Mouse (Mus musculus): Measurements from ENCODE around the gene Lrrc7. TPM values are rescaled to one million over a fixed set of nuclear protein-coding genes. Genes with fewer than 3 reads are reported as not detected.

Lrrc7 gene
- polyA plus RNA-seq, 1 experiment = not detected

DNA sequence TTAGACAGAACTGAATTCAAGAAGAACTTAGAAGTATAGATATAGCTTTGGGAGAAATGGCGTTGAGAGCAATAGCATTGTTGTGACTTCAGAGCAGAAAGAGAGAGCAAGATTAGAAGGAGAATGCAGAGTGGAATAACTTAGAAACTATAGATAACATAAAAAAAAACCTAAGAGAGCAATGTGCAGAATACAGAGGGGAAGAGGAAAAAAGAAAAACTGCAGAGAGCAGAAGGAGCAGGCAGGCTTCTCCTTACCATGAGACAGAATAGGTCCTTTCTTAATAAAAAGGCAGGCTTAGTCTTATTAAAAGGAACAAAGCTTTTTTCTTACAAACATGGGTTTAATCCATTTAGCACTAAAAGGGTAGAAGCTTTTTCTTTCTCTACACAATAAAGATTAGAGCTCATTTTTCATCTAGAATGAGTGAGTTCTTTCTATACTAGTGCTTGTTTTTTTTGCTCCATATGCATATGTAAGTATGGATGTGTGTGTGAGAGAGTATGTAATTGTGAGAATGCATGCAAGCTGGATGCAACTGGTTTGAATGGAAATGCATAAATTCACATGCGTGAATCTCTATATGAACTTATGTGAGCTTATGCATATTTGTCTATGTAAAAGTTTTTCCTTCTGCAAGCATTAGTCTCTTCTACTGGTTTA, 174.5 kb downstream of the Lrrc7 start:
- Histone ChIP-seq H3K4me1 (ENCODE audit: control insufficient read depth, insufficient read depth, low read length) (peaks cover 2% of the 10 kb centered on the region; the same call in 1 of the 2 replicates), H3K27ac (ENCODE audit: insufficient read depth, low read depth, low read length) (no peak overlapping the region), H3K4me3 (ENCODE audit: insufficient read depth, low read depth, low read length) (no peak overlapping the region)
- WGBS = 60% methylated on average over 2 of the region's 2 CpGs
- TF ChIP-seq POLR2A (IDR thresholded peaks at IDR 0.05; ENCODE audit: insufficient read depth, low read depth, low read length) (no peak), CTCF (IDR thresholded peaks at IDR 0.05; ENCODE audit: insufficient read depth, low read depth, low read length) (no peak)

DNA sequence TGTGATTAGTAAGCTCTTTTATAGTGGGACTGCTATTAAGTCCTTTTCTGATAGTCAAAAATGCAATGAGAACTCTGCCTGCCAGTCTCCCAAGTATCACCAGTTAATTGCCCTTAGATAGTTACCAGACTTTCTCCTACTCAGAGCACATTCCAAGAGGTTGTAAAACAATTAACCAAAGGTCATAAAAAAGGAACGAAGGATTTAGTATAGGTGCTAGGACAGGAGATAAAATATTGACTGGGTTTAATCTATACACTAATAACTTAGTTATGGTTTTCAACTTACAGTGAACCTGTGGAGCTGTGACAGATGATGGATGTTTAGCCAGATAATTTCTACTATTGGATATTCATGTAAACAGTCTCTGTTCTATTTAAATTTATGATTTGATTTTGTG, 175.2 kb downstream of the Lrrc7 start:
- H3K27ac ChIP-seq (ENCODE audit: insufficient read depth, low read depth, low read length) = no peak overlapping the region
- peaks cover 2% of the 10 kb centered on the region; the same call in 1 of the 2 replicates for H3K4me1 ChIP-seq (ENCODE audit: control insufficient read depth, insufficient read depth, low read length)
- 60% methylated on average over 1 of the region's 1 CpGs for WGBS
- TF ChIP-seq POLR2A (IDR thresholded peaks at IDR 0.05; ENCODE audit: insufficient read depth, low read depth, low read length) = no peak
- no peak for TF ChIP-seq CTCF (IDR thresholded peaks at IDR 0.05; ENCODE audit: insufficient read depth, low read depth, low read length)
- H3K4me3 ChIP-seq (ENCODE audit: insufficient read depth, low read depth, low read length) = no peak overlapping the region

DNA sequence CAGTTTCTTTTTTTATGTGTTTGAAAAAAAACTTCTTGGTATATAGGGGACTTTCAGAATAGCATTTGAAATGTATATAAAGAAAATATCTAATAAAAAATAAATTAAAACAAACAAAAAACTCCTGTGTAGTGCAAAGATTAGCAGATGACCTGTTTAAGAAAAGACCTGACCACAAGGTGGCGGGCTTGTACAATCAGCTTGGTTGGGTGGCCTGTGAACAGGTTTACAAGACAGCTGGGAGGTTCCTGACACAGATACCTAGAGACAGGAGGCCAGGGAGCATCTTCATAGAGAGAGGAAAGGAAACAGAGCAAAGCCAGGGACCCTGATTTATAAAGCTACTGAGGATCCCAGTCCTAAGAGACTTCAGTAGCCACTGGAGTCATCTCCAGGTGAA, 186.1 kb downstream of the Lrrc7 start:
- Histone ChIP-seq H3K4me3 (ENCODE audit: insufficient read depth, low read depth, low read length) (no peak overlapping the region), H3K4me1 (ENCODE audit: control insufficient read depth, insufficient read depth, low read length) (no peaks in the 10 kb centered on the region), H3K27ac (ENCODE audit: insufficient read depth, low read depth, low read length) (no peak overlapping the region)
- TF ChIP-seq CTCF (IDR thresholded peaks at IDR 0.05; ENCODE audit: insufficient read depth, low read depth, low read length) (no peak), POLR2A (IDR thresholded peaks at IDR 0.05; ENCODE audit: insufficient read depth, low read depth, low read length) (no peak)
- WGBS = 18% methylated on average over 1 of the region's 1 CpGs

DNA sequence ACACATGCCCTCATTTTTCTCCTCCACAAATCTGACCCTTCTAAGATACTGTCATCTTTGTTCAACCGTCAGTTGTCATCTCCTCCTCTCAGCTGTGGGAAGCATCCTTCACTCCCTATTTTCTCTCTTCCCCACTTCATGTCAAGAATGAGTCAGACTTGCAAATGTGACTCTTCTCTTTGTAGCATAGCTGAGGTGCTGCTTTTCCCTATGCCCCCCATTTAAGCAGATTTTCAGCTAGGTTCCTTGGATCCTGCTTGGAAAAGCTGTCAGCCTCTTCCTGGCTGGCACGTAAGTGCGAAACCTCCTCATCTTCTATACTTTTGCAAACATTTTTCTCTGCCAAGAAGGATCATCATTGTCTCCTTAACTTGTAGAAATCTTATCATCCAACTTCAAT, 192.9 kb downstream of the Lrrc7 start:
- TF ChIP-seq POLR2A (IDR thresholded peaks at IDR 0.05; ENCODE audit: insufficient read depth, low read depth, low read length) (no peak), CTCF (IDR thresholded peaks at IDR 0.05; ENCODE audit: insufficient read depth, low read depth, low read length) (no peak)
- H3K27ac ChIP-seq (ENCODE audit: insufficient read depth, low read depth, low read length) = no peak overlapping the region
- no peak overlapping the region for H3K4me3 ChIP-seq (ENCODE audit: insufficient read depth, low read depth, low read length)
- WGBS = 60% methylated on average over 3 of the region's 3 CpGs
- H3K4me1 ChIP-seq (ENCODE audit: control insufficient read depth, insufficient read depth, low read length) = no peaks in the 10 kb centered on the region

DNA sequence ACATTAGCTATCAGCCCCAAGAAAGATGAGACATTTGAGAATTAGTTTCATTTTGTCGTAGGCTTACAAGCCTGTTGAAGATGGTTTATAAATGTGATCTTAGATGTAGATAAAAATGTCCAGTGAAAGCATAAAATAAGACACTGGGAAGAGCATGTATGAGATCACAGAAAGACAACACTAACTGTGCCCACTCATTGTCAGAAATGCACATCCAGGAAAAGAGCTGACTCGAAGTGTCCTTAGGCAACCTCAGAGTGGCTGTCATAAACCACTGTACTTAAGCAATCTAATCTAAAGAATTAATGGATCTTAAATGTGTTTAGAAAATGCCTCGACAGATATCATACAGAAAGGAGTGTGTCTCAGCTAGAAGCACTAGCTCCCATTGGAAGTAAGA, 196.2 kb downstream of the Lrrc7 start:
- no peak overlapping the region for H3K27ac ChIP-seq (ENCODE audit: insufficient read depth, low read depth, low read length)
- no peak overlapping the region for H3K4me3 ChIP-seq (ENCODE audit: insufficient read depth, low read depth, low read length)
- WGBS = 69% methylated on average over 3 of the region's 3 CpGs
- TF ChIP-seq POLR2A (IDR thresholded peaks at IDR 0.05; ENCODE audit: insufficient read depth, low read depth, low read length) (no peak), CTCF (IDR thresholded peaks at IDR 0.05; ENCODE audit: insufficient read depth, low read depth, low read length) (no peak)
- H3K4me1 ChIP-seq (ENCODE audit: control insufficient read depth, insufficient read depth, low read length) = no peaks in the 10 kb centered on the region

DNA sequence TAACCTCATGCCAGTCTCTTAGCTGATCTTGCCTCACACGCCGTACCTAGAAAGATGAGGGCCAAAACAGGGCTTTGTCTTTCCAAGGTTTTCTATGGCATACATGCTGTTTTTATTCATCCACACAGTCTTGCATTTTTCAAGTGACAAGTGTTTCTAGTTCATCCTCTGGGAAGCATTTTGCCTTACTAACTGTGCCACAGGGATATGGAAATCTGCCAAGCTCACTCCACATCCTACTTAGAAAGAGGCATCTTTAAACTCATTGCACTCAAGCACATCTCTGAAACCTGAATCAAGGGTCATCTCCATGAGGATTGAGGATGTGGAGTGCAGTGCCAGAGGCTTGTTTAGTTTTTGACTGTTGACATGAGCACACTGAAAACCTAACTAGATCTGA, 199.9 kb downstream of the Lrrc7 start:
- Histone ChIP-seq H3K27ac (ENCODE audit: insufficient read depth, low read depth, low read length) (no peak overlapping the region), H3K4me1 (ENCODE audit: control insufficient read depth, insufficient read depth, low read length) (no peaks in the 10 kb centered on the region), H3K4me3 (ENCODE audit: insufficient read depth, low read depth, low read length) (no peak overlapping the region)
- 92% methylated on average over 2 of the region's 2 CpGs for WGBS
- TF ChIP-seq CTCF (IDR thresholded peaks at IDR 0.05; ENCODE audit: insufficient read depth, low read depth, low read length) (no peak), POLR2A (IDR thresholded peaks at IDR 0.05; ENCODE audit: insufficient read depth, low read depth, low read length) (no peak)

DNA sequence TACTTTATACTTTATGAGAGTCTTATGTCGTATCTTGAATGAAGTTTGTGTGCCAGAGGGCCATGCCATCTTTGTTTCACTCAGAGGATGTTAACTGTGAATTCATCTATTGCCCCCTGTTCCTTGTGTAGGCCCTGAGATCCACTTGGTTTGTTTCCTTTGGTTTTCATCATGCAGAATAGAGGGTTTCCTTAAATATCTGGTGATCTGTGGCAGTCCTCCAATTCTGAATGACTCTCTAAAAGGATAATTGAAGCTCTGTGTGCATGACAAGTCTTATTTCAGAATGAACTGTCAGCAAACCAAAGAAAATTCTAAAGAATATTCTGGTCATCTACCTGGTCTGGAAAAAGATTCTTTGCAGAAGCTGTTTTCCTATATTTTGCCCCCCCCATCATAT, 205.3 kb downstream of the Lrrc7 start:
- no peak overlapping the region for H3K27ac ChIP-seq (ENCODE audit: insufficient read depth, low read depth, low read length)
- 54% methylated on average over 1 of the region's 1 CpGs for WGBS
- no peak overlapping the region for H3K4me3 ChIP-seq (ENCODE audit: insufficient read depth, low read depth, low read length)
- no peaks in the 10 kb centered on the region for H3K4me1 ChIP-seq (ENCODE audit: control insufficient read depth, insufficient read depth, low read length)
- TF ChIP-seq CTCF (IDR thresholded peaks at IDR 0.05; ENCODE audit: insufficient read depth, low read depth, low read length) = no peak
- no peak for TF ChIP-seq POLR2A (IDR thresholded peaks at IDR 0.05; ENCODE audit: insufficient read depth, low read depth, low read length)

DNA sequence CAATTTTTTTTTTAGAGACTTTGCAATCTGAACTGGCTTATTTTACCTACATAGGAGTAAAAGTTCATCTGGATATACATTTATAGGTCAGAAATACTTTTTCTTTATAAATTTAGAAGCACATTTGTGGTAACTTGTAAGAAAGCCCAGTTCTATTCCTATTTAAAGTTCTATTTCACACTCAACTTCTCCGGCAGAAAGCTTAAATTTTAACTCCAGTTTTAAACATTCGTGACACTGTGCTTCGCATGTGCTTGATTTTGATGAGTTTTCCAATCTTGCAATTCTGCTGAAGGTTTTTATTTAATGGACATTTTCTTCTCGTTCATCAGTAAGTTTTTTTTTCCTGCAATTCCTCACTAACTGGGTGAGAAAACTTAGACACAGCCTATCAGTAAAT, 205.8 kb downstream of the Lrrc7 start:
- 79% methylated on average over 4 of the region's 4 CpGs for WGBS
- TF ChIP-seq POLR2A (IDR thresholded peaks at IDR 0.05; ENCODE audit: insufficient read depth, low read depth, low read length) (no peak), CTCF (IDR thresholded peaks at IDR 0.05; ENCODE audit: insufficient read depth, low read depth, low read length) (no peak)
- Histone ChIP-seq H3K4me1 (ENCODE audit: control insufficient read depth, insufficient read depth, low read length) (no peaks in the 10 kb centered on the region), H3K27ac (ENCODE audit: insufficient read depth, low read depth, low read length) (no peak overlapping the region), H3K4me3 (ENCODE audit: insufficient read depth, low read depth, low read length) (no peak overlapping the region)

DNA sequence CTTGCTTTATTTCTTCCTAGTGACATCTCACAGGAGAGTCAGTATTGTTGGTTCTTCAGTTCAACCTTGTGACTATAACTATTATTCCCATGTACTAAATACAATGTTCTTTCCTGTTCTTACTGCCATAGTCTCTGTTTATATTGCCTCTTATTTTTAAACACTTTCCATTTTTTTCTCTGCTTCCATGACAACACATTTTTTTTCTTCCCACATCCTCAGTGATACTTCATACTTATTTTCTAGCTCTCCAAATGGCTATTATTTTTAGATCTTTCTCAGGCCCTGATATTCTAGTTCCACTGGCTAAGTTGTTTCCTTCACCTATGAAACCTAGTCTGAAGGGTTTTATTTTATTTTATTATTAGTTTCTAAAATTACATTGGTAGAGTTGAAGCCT, 221.2 kb downstream of the Lrrc7 start:
- Histone ChIP-seq H3K4me3 (ENCODE audit: insufficient read depth, low read depth, low read length) (no peak overlapping the region), H3K4me1 (ENCODE audit: control insufficient read depth, insufficient read depth, low read length) (no peaks in the 10 kb centered on the region), H3K27ac (ENCODE audit: insufficient read depth, low read depth, low read length) (no peak overlapping the region)
- TF ChIP-seq POLR2A (IDR thresholded peaks at IDR 0.05; ENCODE audit: insufficient read depth, low read depth, low read length) (no peak), CTCF (IDR thresholded peaks at IDR 0.05; ENCODE audit: insufficient read depth, low read depth, low read length) (no peak)

DNA sequence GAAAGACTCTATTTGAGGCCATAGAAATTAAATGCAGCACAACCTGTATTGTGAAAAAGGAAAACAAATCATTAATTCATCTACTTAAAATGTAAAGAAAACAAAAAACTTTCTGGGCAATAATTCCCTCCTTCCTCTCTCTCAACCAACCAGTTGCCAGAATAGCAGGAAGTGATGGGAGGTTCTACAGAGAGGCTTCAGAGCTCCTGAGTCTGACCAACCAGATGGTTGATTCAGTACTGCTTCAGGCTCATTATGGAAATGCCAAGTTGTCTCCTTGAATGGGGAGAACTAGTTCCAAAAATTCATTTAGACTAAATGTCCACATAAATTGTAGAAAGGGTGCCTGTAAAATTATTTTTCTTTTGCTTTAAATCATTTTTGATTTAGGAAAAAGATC, 231.9 kb downstream of the Lrrc7 start:
- no peak overlapping the region for H3K27ac ChIP-seq (ENCODE audit: insufficient read depth, low read depth, low read length)
- no peaks in the 10 kb centered on the region for H3K4me1 ChIP-seq (ENCODE audit: control insufficient read depth, insufficient read depth, low read length)
- H3K4me3 ChIP-seq (ENCODE audit: insufficient read depth, low read depth, low read length) = no peak overlapping the region
- TF ChIP-seq CTCF (IDR thresholded peaks at IDR 0.05; ENCODE audit: insufficient read depth, low read depth, low read length) = no peak
- no peak for TF ChIP-seq POLR2A (IDR thresholded peaks at IDR 0.05; ENCODE audit: insufficient read depth, low read depth, low read length)

Data from olfactory bulb, adult 2 months (tissue).